Mouse (Mus musculus) regulatory T cell (primary cell): ENCODE data around the gene Acsbg2.

Experiments used
- in situ Hi-C: fragments of 300-600 bp; cut with MboI, MseI; formaldehyde crosslinking; loops from one replicate; pipeline ENCODE4 v1.15.1; 2025; ENCODE audit warnings: high pct_unique_total_duplicates

The Acsbg2 gene

DNA sequence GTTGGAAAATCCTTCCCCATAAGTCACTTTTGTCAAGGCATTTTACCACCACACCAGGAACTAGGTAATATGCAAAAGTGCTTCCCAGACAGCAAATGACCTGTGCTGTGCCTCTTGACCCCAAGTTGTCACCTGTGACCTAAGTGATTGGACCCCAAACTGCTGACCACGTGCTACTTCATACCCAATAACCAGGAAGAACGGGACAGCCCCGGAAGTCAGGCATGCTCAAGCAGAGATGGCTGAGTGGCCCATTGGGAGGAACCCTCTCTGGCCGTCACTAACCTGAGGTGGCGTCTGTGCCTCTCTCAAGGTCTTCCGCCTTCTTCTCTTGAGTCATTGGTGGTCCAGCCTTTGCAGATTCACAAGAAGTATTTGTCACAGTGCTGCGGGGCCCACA lies 1.7 kb downstream of the Acsbg2 start:
- in situ Hi-C loops: no loop called here

DNA sequence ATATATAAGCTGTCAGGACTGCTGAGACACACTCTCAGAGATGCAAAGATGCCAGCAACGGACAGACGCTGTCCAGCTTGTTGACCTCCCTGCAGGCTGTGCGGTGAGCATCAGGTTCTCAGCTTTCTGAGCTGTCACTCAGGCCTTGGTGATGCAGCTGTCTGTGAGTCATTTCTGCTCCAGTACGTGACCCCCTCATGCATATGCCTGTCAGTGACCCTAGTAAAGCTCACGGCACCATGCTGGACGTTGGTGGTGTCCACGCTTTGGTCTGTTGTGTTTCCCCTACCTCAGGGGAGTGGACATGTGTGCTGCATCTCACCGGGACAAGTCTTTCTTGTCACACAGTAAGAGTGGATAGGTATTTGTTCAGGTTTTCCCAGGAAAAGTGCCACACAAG lies 2.5 kb downstream of the Acsbg2 start:
- in situ Hi-C loops: no loop called here

DNA sequence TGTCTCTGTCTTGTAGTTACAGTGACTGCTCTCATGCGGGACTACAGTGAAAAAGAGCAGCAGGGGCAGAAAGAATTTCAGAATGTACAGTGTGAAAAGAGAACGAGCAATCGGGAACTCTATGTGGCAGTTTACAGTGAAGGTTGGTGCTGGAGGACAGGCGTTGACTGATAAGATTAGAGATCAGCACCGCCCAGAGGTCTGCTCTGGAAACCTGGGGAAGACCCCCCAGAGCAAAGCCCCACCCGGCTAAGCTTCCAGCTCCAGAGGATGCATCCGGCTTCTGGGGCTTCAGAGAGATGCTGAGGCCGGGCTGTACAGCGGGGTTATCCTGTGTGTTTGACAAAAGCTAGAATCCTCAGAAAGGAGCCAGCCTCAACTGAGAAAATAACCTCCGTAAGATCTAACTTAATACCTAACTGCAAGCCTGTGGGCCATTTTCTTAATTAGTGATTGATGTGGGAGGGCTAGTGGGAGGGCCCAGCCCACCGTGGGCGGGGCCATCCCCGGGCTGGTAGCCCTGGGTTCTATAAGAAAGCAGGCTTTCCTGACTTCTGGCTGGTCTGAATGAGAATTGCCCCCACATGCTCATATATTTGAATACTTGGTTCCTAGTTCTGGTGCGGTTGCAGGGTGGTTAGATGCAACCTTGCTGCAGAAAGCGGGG lies 3.8 kb downstream of the Acsbg2 start:
- in situ Hi-C loops: no loop called here

DNA sequence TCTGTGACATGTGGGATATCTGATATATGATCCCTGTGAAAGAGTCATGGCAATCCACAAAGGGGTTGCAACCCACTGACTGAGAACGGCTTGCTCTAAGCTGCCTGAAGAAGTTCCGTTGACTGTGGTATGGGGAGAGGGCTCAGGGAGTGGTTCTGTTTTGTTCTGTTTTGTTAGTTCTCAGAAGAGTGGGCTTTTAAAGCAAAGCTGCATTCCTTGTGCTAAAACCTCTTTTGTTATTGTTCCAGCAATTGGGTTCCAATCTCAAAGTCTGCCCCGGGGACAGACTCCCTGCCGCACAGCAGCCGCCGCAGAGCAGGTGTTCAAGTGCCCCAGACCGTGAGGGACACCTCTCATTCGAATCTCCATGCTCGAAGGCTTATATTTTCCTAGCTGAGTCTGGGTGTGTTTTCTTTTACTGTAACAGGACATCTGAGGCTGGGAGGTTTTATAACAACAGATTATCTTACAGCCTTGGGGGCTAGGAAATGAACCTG lies 4.7 kb downstream of the Acsbg2 start:
- in situ Hi-C loops: no loop called here

DNA sequence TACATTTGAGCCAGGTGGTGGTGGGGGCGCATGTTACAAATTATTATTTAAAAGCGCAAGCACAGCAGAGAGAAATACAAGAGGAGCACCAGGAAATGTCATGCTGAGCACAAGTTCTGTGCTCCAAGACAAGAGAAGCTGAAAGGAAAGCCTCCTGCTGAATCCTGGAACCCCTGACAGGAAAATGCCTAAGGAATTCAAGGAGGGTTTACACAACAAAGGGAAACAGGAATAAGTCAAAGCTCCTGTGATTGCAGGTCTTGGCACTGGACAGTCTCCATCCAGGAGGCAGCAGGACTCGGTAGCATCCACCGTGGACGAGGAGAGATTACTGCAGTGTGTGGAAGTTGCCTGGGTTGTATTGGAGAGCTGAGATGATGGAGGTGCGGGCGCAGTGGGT lies 8.2 kb downstream of the Acsbg2 start:
- in situ Hi-C loops: no loop called here

DNA sequence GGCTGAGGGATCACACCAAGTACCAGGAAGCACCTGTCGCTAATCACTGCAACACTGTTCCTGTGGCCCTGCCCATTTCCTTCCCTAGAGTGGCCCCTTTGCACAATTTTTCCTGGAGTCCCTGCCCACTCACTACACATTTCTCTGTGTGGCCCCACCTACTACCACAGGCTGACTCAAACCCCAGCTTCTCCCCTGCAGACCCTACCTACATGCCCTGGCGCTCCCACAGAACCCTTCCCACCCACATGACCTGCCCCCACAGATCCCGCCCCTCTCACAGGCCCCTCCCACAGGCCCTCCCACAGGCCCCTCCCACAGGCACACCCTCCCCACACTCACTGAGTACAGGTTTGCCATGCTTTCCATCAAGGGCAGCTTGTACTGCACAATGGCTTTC lies 13.1 kb downstream of the Acsbg2 start:
- in situ Hi-C loops: no loop called here

DNA sequence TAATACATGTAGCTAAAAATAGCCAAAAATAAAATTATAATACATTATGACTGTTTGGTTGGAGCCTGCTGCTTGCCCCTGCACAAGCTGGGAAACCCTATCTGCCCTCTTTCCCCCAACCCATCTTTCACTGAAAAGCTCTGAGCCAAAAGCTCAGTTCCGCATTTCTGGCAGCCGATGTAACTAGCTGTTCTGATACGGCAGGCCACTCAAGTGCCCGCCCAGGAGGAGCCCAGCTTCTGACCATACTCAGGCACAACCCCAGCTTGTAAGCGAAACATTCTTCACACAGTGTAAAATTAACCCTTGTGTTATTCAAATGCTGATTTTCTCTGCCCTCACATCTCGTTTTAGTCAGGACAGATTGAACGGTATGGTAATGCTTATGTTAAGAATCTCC lies 15.3 kb downstream of the Acsbg2 start:
- in situ Hi-C loops: loop anchor here (10.0 kb wide), 1 partner anchor 324 kb away; no protein-coding TSS in a partner anchor

DNA sequence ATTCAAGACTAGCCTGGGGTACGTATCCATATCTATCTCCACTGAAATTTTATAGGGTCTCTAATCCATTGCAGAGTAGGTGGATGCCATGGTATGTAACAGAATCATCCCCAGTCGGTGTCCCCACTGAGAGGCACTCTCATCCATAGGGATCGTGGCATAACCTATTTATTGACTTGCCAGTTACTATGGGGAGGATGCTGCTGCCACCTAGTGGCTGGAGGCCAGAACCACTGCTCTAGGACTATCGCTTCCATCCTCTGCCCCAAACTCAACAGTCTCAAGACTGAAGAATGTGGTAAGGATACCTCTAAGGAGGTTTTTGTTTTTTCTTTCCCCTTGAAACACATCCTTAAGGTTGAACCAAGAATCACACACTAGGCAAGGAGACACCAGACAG lies 16.0 kb downstream of the Acsbg2 start:
- in situ Hi-C loops: loop anchor here (10.0 kb wide), 1 partner anchor 323 kb away; no protein-coding TSS in a partner anchor

DNA sequence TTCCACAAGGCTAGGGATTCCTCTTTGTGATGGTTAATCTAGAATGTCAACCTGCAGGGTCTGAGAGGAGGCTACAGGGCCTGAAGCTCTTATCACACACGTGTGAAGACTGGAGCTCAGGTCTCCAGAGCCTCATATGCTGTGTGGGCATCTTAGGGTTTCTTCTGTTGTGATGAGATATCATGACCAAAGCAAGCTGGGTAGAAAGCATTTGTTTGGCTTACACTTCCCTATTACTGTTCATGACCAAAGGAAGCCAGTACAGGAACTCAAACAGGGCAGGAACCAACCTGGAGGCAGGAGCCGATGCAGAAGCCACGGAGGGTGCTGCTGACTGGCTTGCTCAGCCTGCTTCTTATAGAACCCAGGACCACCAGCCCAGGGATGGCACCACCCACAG lies 18.8 kb downstream of the Acsbg2 start:
- in situ Hi-C loops: loop anchor here (10.0 kb wide), 1 partner anchor 321 kb away; no protein-coding TSS in a partner anchor

DNA sequence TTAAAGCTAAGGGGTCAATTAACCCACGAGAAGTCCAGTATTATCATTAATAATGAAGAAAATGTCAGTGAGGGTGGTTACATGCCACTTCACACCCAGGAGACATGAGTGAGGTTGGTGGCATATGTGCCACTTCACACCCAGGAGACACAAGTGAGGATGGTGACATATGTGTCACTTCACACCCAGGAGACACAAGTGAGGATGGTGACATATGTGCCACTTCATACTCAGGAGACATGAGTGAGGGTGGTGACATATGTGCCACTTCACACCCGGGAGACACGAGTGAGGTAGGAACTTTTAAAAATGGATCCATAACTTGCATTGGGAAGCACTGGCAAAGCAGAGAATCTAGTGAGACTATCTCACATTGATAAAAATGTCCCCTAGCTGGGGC lies 23.1 kb downstream of the Acsbg2 start:
- in situ Hi-C loops: loop anchor here (10.0 kb wide), 1 partner anchor 316 kb away; no protein-coding TSS in a partner anchor

DNA sequence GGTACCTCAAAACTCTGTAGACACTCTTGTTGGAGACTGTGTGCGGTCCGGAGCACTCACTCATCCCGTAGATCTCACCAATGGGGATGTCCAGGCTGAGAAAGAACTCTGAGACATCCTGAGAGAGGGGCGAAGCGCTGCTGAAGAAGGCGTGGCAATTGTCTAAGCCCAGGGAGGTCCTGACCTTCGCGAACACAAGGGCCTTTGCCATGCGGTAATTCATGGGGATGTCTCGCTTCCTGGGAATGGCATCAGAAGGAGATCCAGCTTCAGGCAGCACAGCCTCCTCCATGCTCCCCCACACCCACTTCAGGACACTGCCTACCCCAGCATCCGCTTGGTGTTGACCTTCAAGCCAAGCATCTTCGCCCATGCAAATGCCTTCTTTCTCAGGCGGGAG lies 24.5 kb downstream of the Acsbg2 start:
- in situ Hi-C loops: loop anchor here (10.0 kb wide), 1 partner anchor 315 kb away; no protein-coding TSS in a partner anchor

DNA sequence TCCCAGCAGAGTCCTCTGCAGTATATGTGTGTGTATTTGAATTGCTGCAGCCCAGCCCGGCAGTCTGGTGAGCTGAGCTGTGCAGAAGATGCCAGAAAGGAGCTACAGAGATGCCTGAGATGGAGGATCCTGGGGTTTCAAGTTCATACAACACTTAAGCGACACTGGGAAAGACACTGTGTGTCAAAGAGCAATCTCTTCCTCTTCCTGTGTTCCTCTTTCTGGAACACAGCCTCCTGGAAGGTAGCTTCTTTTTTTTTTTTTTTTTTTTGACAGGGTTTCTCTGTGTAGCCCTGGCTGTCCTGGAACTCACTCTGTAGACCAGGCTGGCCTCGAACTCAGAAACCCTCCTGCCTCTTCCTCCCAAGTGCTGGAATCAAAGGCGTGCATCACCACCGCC lies 25.5 kb downstream of the Acsbg2 start:
- in situ Hi-C loops: no loop called here

DNA sequence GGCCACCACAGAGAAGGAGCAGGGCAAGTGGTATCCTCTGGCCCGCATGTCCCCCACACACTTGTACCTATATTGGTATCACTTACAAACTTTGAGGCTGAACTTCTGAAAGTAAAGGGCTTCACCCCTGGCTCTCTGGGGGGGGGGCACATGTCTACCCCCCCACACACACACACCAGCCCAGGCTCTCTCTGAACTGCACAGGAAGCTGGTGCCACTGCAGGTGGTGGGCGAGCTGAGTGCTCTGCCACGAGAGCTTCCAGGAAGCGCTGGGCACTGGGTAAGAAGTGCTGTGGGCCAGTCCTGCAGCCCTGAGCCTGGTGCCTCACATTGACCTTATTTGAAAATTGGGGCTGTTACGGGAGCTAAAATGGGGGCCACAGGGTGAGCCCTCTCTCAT lies 30.6 kb downstream of the Acsbg2 start:
- in situ Hi-C loops: no loop called here

DNA sequence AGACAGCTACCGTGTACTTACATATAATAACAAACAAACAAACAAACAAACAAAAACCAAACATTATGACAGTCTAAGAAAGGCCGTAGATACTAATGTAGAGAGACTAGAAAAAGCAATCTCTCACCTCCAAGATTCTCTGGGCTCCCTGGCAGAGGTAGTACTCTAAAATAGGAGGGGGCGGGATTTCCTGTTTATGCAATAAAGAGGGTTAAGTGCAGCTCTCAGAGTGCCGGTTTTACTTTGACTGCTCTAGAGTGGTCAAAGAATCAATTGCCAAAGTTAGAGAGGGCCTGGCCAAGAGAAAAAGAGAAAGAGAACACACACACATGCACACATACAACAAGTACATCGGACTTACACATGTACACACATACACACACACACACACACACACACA lies 32.1 kb downstream of the Acsbg2 start:
- in situ Hi-C loops: no loop called here

DNA sequence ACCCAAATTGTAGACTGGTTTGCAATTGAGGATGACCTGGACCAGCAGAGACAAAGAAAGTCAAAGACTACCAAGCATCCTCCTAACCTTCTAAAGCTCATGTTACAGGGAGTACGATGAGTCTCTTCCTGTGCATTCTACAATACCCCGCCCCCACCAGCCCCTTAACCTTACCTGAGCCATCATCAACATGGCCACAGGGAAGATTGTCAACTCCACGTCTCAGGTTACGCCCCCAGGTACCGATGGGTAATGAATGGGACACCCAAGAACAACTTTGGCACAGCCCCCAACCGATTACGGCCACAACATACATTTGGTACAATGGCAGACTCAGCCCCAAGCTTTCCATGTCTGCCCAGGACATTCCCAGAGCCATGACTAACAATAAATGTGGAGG lies 33.7 kb downstream of the Acsbg2 start:
- in situ Hi-C loops: no loop called here

DNA sequence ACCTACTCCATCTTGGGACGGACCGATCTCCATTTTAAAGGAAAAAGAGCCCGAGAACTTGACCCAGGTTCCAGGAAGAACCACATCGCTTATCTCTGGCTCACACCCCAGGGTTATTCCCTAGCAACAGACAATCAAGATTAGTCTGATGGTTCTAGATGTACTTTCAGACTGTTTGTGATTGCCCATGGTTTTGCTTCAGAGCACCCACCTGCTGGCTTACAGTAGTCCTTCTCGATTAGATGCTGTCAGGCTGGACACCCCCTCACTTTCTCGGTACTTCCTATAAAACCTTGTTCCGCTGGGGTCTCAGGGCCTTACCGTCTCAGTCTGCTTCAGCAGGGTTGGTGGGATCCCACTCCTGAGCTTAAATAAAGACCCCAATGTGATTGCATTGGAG lies 37.9 kb downstream of the Acsbg2 start:
- in situ Hi-C loops: loop anchor here (5.0 kb wide), 1 partner anchor 99 kb away; no protein-coding TSS in a partner anchor

DNA sequence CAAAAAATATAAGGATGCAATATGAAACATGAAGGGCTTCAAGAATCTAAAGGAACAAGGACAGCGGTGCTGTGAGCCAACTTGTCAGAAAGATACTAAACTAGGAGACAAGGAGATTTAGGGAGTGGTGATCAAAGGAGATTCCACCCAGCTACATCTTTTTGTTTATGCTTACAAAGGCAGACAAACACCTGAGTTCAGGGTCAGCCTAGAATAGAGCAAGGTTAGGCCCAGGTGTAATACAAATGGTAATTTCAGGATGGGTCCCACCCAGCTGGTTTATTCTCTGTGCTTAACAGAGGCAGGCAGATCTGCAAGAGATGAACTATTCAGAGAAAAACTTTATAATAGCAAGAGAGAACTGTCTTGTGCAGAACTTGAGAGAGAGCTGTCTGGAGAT lies 40.9 kb downstream of the Acsbg2 start:
- in situ Hi-C loops: no loop called here

DNA sequence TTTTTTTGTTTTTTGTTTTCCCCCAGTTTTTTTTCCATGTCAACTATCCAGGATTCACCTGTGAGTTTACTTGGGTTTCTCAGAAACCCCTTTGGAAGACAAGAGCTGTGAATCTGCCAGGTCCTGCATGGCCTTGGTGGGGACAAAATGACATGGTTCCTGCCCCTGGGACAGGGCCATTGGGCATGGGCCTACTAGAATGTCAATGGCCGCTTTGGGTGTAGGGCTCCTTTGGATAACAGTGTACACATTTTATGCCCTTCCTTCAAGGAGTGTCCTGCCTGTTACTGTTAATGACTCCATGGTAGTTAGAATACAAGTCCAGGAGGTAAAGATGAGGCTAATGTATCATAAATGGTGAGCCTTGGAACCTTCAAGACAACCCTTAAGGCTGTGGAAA lies 41.3 kb downstream of the Acsbg2 start:
- in situ Hi-C loops: no loop called here

DNA sequence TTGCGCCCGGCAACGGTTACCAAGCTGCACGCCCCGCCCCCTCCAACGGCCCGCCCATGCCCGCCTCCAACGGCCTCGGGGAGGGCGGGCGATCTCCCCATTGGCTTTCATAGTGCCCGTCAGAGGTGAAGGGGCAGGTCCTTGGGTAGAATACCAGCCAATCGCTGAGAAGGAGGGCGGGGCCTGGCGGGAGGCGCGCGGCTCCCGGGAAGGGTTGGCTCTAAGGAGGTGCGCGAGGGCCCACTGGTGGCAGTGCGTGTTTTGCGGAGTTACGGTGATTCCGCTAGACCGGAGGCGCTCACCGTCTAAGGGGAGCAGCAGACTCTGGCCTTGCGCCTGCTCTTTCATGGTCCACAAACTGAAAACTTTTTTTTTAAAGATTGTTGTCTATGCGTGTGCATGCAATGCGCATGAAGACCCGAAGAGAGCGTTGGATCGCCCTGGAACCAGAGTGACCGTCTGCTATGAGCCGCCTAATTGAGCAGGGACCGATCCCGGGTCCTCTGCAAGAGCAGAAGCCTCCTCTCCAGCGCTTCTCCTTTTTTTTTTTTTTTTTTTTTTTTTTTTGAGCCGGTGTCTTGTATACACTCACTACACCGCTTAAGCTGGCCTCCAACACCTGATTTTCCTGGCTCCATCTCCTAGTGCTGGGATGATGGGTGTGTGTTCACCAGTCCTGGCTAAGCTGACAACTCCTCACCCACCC lies 43.0 kb downstream of the Acsbg2 start:
- in situ Hi-C loops: no loop called here

DNA sequence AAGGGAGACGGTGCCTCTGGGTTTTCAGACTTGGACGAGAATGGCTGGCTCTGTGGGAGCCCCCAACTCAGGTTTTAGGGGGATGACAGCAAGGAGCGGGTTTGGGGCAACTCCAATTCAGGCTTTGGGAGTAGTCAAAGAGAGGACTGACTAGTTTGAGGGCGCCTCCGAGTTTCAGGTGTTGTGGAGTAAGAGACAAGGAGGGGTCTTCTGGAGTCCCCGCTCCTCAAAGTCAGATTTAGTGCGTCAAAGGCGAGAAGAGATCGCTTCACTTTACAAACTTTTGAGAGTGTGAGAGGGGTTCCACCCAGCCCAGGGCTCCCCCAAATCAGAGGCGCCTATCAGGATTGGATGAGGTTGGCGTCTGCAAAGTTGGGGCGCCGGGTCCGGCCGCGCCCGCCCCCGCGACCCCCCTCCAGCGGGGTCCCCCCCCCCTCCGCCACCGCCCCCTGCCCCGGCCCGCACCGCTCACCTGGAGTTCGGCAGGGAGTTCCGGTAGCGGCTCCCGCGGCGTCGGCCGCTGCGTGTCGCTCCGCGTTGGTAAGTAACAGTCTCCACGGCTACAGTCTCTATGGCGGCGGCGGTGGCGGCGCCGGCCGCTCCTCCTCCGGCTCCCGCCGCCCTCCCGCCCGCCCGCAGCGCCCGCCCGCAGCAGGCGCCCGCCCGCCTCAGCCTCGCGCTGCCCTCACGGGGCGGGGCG lies 43.7 kb downstream of the Acsbg2 start, which contains the start of gene Rfx2:
TSS of gene Rfx2 (minus strand) at position 603 of the 700 bp plus-strand sequence.
- in situ Hi-C loops: no loop called here

DNA sequence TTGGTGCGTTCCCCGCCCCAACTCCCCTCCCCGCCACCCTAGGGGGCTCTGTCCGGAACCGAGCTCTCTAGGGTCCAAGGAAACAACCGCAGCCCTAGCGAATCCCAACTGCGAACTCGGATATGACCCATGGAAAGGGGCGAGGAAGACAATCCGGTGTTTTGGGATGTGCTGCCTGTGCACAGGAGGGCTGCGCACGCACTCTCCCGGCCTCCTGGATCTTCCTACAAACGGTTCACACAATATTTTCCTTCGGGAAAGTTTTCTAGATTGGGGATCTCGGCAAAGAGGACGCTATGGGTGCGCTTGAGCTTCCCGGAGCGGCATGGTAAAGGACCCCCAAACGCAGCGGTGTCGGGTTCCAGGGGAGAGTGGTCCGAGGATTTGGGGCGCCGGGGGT lies 44.5 kb downstream of the Acsbg2 start:
- in situ Hi-C loops: no loop called here

DNA sequence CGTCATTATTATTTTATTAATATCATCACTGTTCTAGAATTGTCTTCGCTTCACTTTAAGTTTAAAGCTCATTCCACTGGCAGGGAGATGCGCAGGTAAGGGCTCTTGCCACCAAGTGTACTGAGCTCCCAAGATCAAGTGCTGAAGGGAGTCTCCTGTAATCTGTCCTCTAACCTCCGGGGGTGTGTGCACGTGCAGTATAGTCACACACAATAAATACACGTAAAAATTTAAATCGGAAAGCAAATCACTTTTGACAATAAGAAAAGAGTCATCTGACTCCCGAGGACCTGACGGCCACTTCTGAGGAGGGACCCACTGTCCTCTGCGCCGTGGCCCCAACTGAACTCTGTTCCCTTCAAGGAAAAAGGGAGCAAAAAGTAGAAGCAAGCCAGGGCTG lies 45.1 kb downstream of the Acsbg2 start:
- in situ Hi-C loops: no loop called here
